Mouse (Mus musculus): ENCODE data around the gene Adap1. TPM values are rescaled to one million over a fixed set of nuclear protein-coding genes. Genes with fewer than 3 reads are reported as not detected.

Gene Adap1
- total RNA-seq, 4 experiments from 2014 or later, result 2.1 to 4.2 (median 2.9) TPM

- peak; percentile 99 for DNase-seq (ENCODE audit: low spot score)
Observed at GRCm38 (mm10) chr5:139252081-139252909, 73.1 kb downstream of the Adap1 start, which contains the start of gene Get4. Gene Get4, plus strand, starts transcription at chr5:139252324.

DNA sequence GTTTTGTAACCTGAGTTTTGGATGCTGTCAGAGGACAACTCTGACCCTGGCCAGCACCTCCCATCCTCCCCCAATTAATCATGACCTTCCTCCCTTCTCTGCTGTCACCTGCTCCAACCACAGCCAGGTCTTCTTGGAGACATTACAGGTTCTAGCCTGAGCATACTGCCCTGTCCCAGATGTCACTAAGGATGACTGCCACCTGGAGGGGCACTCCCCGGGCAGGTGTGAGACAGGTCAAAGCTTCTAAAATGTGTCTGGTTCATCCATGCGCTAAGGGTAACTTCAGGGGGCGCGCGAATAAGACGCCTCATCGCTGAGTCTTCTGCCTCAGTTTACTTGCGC is 73.7 kb downstream of the Adap1 start:
- no peak for DNase-seq (ENCODE audit: low spot score)

DNA sequence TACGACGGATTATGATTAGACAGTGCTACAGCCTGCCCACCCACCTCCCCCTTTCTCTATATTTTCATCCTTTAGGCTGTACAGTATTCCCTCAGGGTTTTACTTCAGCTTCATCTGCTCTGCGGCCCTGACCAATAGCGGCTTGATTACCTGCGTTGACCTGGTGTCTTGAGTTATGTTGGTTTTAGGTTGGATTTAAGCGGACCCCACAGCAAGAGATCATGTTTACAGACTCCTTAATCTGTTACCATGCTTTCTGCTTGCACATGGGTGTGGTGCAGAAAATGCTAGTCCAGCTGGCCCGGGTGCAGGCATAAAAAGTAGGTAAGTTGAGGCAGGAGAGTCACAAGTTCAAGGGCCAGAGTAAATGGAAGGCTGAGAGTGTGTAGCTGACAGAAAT is 74.1 kb downstream of the Adap1 start:
- no peak for DNase-seq (ENCODE audit: low spot score)

- no peak for DNase-seq (ENCODE audit: low spot score)
Observed at GRCm38 (mm10) chr5:139248846-139249245, 76.6 kb downstream of the Adap1 start.

- no peak for DNase-seq (ENCODE audit: low spot score)
Observed at GRCm38 (mm10) chr5:139247767-139248166, 77.7 kb downstream of the Adap1 start.

DNA sequence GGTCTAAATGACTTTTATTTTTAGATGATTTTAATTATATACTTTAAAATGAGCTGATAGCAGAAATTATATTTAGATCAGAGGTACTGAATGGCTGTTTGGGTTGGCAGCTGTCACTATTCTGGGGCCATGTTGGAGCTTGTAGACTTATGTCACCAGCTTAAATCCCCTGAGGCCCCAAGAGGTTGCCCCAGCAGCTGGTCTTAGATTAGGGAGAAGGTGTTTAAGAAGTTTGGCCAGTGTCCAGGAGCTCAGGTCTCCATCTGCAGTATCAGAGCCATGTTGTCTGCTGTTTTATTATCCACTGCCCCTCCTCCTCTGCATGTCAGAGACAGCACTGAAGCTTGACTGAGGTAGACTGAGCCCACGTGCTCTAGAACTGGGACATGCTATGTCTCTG is 82.0 kb downstream of the Adap1 start:
- no peak for DNase-seq (ENCODE audit: low spot score)

GRCm38 (mm10) chr5:139241022-139241761 is 84.2 kb downstream of the Adap1 start:
- no peak for DNase-seq (ENCODE audit: low spot score)

DNA sequence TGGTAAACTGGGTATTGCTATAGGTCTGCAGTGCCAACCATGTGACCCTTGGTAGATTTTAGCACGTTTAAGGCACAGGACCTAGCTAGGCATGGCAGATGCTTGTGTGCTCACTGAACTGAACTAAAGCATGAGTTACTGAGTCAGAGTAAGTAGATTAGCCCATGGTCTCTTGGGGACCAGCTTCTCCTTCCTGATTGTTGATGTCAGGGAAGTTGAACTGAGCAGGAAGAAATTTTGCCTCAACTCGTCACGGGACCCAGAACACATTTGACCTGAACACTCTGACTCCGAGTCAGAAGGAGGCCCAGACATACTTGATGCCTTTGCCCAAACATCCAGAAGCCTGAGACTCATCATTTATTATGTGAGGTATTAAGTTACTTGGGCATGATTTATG is 88.0 kb downstream of the Adap1 start:
- no peak for DNase-seq (ENCODE audit: low spot score)

DNA sequence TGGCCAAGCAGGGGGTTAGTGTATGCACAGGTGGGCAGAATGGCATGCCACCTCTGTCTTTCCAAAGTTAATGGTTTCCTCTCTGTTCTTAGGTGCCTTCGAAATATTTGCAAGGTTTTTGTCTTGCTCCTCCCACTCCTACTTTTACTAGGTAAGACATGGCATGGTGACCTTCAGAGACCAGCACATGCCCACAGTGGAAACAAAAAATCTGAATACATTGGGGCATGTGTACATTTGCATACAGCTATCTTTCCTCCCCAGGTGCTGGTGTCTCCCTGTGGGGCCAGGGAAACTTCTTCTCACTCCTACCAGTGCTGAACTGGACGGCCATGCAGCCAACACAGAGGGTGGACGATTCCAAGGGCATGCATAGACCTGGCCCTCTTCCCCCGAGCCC is 91.0 kb downstream of the Adap1 start:
- DNase-seq (ENCODE audit: low spot score), result no peak

DNA sequence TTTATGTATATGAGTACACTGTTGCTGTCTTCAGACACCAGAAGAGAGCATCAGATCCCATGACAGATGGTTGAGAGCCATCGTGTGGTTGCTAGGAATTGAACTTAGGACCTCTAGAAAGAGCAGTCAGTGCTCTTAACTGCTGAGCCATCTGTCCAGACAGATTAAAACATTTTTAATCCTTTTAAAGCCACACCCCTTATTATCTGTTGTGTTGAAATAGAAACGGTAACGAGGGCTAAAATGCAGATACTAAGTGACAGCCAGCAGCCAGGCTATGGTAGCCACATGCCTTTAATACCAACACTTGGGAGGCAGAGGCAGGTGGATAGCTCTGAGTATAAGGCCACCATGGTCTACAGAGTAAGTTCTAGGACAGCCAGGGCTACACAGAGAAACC is 93.3 kb downstream of the Adap1 start:
- no peak for DNase-seq (ENCODE audit: low spot score)

GRCm38 (mm10) chr5:139229716-139230115 is 95.7 kb downstream of the Adap1 start:
- no peak for DNase-seq (ENCODE audit: low spot score)

DNA sequence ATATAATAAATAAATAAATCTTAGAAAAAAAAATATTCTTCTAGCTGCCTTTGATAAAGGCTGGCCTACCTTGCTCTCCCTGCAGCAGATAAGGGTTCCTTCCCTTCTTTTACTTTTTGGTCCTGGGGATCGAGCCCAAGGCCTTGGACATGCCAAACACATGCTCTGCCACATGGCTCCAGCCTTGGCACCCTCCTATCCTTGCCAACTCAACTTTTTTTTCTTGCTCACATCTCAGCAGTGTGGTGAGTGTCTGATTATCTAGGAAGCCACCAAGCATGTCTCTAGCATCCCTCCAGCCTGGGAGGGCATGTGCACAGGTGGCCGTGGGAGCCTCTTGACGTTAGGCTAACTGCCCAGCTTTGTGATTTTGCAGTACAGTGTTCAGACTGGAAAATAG is 97.1 kb downstream of the Adap1 start:
- DNase-seq (ENCODE audit: low spot score), result no peak

DNA sequence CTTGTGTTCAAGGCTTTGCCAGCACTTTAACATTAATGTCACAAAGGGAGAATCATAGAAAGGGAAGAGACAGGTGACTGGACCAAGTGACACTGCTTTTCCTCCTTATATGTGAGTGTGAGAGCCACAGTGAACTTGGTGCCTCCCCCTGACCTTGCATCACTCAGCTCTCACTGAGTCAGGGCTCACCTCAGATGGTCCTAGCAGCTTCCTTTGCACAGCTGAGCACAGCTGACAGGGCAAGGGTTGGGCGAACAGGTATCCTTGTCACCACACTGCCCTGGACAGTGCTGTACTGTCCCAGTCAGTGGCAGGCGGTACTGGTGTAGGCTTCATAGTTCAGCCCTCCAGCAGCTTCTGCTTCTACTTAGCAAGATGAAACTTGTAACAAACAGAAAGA is 97.8 kb downstream of the Adap1 start:
- no peak for DNase-seq (ENCODE audit: low spot score)

- no peak for DNase-seq (ENCODE audit: low spot score)
Observed at GRCm38 (mm10) chr5:139227236-139227635, 98.2 kb downstream of the Adap1 start.

GRCm38 (mm10) chr5:139223331-139223730 is 102.1 kb downstream of the Adap1 start:
- DNase-seq (ENCODE audit: low spot score), result no peak

Small RNA genes lying within 50 kb of the gene (microRNA-seq; reads per million reads assigned to microRNA genes)
- 276 reads per million, percentile 71 among the genes with 10 or more reads in this experiment for gene Mir339

Other genes starting within 250 kb of the Adap1 start
- 1 to 10 TPM; 2.1 to 2.7 (median 2.3) TPM for gene Prkar1b, start 175.6 kb downstream of the Adap1 start, total RNA-seq (2022)
- 10 to 100 TPM; 16.1 to 20.0 (median 18.2) TPM for gene Dnaaf5, start 175.4 kb downstream of the Adap1 start, total RNA-seq (2022)
- 10 to 100 TPM; 48.0 to 58.0 (median 50.7) TPM for gene Sun1, start 125.0 kb downstream of the Adap1 start, total RNA-seq (2022)
- gene Get4, start 73.3 kb downstream of the Adap1 start, total RNA-seq (2022), result 10 to 100 TPM; 39.1 to 45.9 (median 43.7) TPM
- gene Cox19, start 25.8 kb upstream of the Adap1 start, total RNA-seq (2022), result 100 to 1,000 TPM in 3 of 4 experiments, 10 to 100 TPM in 1; 96.9 to 114 (median 106) TPM
- gene Cyp2w1, start 27.0 kb upstream of the Adap1 start, total RNA-seq (2022), result not detected
- gene Gpr146, start 52.1 kb upstream of the Adap1 start, total RNA-seq (2022), result 10 to 100 TPM; 43.1 to 55.6 (median 47.0) TPM
- 1 to 10 TPM in 1 of 4 experiments, under 1 TPM in 3; 0.49 to 1.2 (median 0.72) TPM for gene C130050O18Rik, start 79.7 kb upstream of the Adap1 start, total RNA-seq (2022)
- 1 to 10 TPM; 1.1 to 1.6 (median 1.3) TPM for gene Gper1, start 97.5 kb upstream of the Adap1 start, total RNA-seq (2022)
- 1 to 10 TPM; 5.4 to 8.7 (median 6.8) TPM for gene 3110082I17Rik, start 134.9 kb upstream of the Adap1 start, total RNA-seq (2022)
- gene Zfand2a, start 158.9 kb upstream of the Adap1 start, total RNA-seq (2022), result 10 to 100 TPM; 16.2 to 18.2 (median 17.3) TPM
- gene Uncx, start 217.9 kb upstream of the Adap1 start, total RNA-seq (2022), result not detected

Measured in heart, adult 8-10 months (tissue).